Mouse (Mus musculus) intestine, postnatal 0 days (tissue): ENCODE measurements at regions not wholly inside any gene's neighbourhood (a gene's known extent, or its start where the extent isn't known, plus 50 kb on each side); places are given as distances from the start of the nearest gene placed in this dataset.

ENCODE experiments used
- ATAC-seq: fragments of 200-750 bp; cut with Nextera tagmentation; 2 replicates; pipeline ENCODE4 v1.8.0; 2017; ENCODE audit warnings: mild to moderate bottlenecking, moderate TSS enrichment, moderate library complexity
- H3K27ac ChIP-seq: fragments of 300-500 bp; sonication (generic); 2 replicates; pipeline ENCODE4 v1.5.1; 2014; ENCODE audit warnings: mild to moderate bottlenecking, low read depth, low read length, moderate library complexity
- H3K27me3 ChIP-seq: fragments of 300-500 bp; sonication (generic); replicated peaks from 2 replicates; pipeline ENCODE4 v1.6.1; 2014; ENCODE audit warnings: low read length, mixed read lengths; ENCODE audit not compliant: control insufficient read depth, insufficient read depth
- H3K36me3 ChIP-seq: fragments of 300-500 bp; sonication (generic); 2 replicates; pipeline ENCODE4 v1.6.1; 2014; ENCODE audit warnings: mild to moderate bottlenecking, moderate library complexity; ENCODE audit not compliant: control insufficient read depth, insufficient read depth
- H3K4me1 ChIP-seq: fragments of 300-500 bp; sonication (generic); replicated peaks from 2 replicates; pipeline ENCODE4 v1.6.1; 2014; ENCODE audit warnings: antibody characterized with exemption, low read length, mixed read lengths; ENCODE audit not compliant: control insufficient read depth, insufficient read depth
- H3K4me2 ChIP-seq: fragments of 300-500 bp; sonication (generic); replicated peaks from 2 replicates; pipeline ENCODE4 v1.6.1; 2014; ENCODE audit warnings: low read depth, mild to moderate bottlenecking, moderate library complexity
- H3K4me3 ChIP-seq: fragments of 300-500 bp; sonication (generic); 2 replicates; pipeline ENCODE4 v1.5.1; 2014; ENCODE audit warnings: low read depth, low read length
- H3K9ac ChIP-seq: fragments of 300-500 bp; sonication (generic); 2 replicates; pipeline ENCODE4 v1.6.1; 2014; ENCODE audit warnings: mild to moderate bottlenecking, low read depth, low read length
- H3K9me3 ChIP-seq: fragments of 300-500 bp; sonication (generic); 2 replicates; pipeline ENCODE4 v1.6.1; 2016; ENCODE audit warnings: mixed run types; ENCODE audit not compliant: control insufficient read depth
- CTCF ChIP-seq: sonication (generic); IDR thresholded peaks from 2 replicates; pipeline ENCODE4 v1.5.1; 2016; ENCODE audit warnings: low read depth, mild to moderate bottlenecking, control low read depth, antibody characterized with exemption, moderate library complexity
- WGBS: fragments of 180-500 bp; shearing (Covaris S2); extraction: QIAGEN DNeasy Blood & Tissue Kit; methylation state at CpG from one replicate; pipeline ENCODE4 v1.1.7; 2014; 5-methylcytosine and 5-hydroxymethylcytosine counted together

DNA sequence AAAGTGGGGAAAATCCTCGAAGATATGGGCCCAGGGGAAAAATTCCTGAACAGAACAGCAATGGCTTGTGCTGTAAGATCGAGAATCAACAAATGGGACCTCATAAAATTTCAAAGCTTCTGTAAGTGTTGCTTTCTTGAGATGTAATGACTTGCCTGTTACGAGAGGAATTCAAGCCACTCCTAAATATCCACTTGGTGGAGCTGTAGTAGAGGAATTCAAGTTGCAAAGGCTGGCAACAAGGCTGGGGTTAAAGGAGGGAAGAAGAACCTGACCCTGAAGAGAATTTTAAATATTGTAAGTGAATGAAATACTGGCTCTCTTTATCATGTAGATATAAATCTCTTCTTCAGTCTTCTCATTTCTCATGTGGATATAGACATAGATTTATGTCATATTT, 306.8 kb upstream of the Tenm4 start:
- Histone ChIP-seq H3K27me3 (no peaks in the 10 kb centered on the region), H3K4me3 (no peak overlapping the region), H3K4me2 (no peak overlapping the region), H3K27ac (no peak overlapping the region), H3K4me1 (no peaks in the 10 kb centered on the region), H3K36me3 (no peaks in the 10 kb centered on the region), H3K9ac (no peak overlapping the region), H3K9me3 (no peaks in the 10 kb centered on the region)
- TF ChIP-seq CTCF = no peak
- ATAC-seq = no peak
- 29% methylated on average over 3 of the region's 3 CpGs for WGBS

GRCm38 (mm10) chr7:95865270-95865669, 305.8 kb upstream of the Tenm4 start:
- no peaks in the 10 kb centered on the region for H3K4me1 ChIP-seq
- H3K36me3 ChIP-seq = no peaks in the 10 kb centered on the region
- no peak overlapping the region for H3K4me2 ChIP-seq
- H3K4me3 ChIP-seq = no peak overlapping the region
- H3K9ac ChIP-seq = no peak overlapping the region
- H3K27me3 ChIP-seq = no peaks in the 10 kb centered on the region
- no peak for TF ChIP-seq CTCF
- H3K9me3 ChIP-seq = no peaks in the 10 kb centered on the region
- no peak for ATAC-seq
- WGBS = 62% methylated on average over 3 of the region's 3 CpGs
- no peak overlapping the region for H3K27ac ChIP-seq

DNA sequence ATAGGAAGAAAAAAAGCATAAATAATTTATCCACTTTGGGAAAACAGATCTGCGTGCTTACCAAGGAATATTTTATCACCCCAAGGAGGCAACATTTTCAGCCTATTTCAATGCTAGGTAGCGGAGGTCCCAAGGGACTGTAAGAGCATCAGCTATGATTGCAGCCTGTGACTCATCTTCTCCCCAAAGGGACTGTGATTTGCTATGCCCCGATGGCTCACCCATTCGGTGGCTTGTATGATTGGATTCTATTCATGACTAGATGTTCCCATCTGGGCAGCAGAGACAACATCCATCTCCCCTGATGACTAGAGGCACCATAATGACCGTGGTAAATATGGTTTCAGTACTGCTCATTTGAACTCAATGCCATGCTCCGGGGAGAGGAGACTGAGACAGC, 302.3 kb upstream of the Tenm4 start:
- Histone ChIP-seq H3K9ac (no peak overlapping the region), H3K4me1 (no peaks in the 10 kb centered on the region), H3K27me3 (no peaks in the 10 kb centered on the region), H3K4me2 (no peak overlapping the region), H3K4me3 (no peak overlapping the region), H3K9me3 (no peaks in the 10 kb centered on the region), H3K36me3 (no peaks in the 10 kb centered on the region), H3K27ac (no peak overlapping the region)
- 87% methylated on average over 6 of the region's 6 CpGs for WGBS
- no peak for TF ChIP-seq CTCF
- ATAC-seq = no peak

- H3K4me3 ChIP-seq = no peak overlapping the region
- WGBS = 72% methylated on average over 3 of the region's 3 CpGs
- no peak overlapping the region for H3K4me2 ChIP-seq
- H3K9ac ChIP-seq = no peak overlapping the region
- no peaks in the 10 kb centered on the region for H3K9me3 ChIP-seq
- TF ChIP-seq CTCF = no peak
- no peak overlapping the region for H3K27ac ChIP-seq
- H3K27me3 ChIP-seq = no peaks in the 10 kb centered on the region
- no peak for ATAC-seq
- H3K4me1 ChIP-seq = no peaks in the 10 kb centered on the region
- H3K36me3 ChIP-seq = no peaks in the 10 kb centered on the region
Measured at GRCm38 (mm10) chr7:95880576-95881267, 290.3 kb upstream of the Tenm4 start.

DNA sequence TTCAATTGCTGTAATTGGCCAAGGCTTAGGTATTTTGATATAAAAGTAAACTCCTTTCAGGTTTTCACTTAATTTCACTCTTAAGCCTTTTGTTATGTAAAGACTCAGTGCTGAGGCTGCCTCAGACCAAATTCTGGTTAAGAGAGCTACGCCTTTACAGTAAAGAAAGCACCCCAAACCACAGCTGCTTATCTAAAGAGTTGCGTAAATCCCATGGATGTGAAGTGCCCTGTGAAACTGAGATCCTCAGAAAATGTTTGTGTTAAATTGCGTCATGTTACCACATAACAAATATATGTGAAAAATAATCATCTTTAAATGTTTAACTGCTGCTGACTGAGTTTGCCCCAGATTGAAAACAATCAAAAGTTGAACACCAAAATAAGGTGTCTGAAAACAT, 269.5 kb upstream of the Tenm4 start:
- Histone ChIP-seq H3K4me2 (no peak overlapping the region), H3K4me1 (no peaks in the 10 kb centered on the region), H3K9ac (no peak overlapping the region), H3K4me3 (no peak overlapping the region), H3K36me3 (no peaks in the 10 kb centered on the region), H3K9me3 (no peaks in the 10 kb centered on the region), H3K27ac (no peak overlapping the region), H3K27me3 (no peaks in the 10 kb centered on the region)
- ATAC-seq = no peak
- 55% methylated on average over 3 of the region's 3 CpGs for WGBS
- no peak for TF ChIP-seq CTCF

DNA sequence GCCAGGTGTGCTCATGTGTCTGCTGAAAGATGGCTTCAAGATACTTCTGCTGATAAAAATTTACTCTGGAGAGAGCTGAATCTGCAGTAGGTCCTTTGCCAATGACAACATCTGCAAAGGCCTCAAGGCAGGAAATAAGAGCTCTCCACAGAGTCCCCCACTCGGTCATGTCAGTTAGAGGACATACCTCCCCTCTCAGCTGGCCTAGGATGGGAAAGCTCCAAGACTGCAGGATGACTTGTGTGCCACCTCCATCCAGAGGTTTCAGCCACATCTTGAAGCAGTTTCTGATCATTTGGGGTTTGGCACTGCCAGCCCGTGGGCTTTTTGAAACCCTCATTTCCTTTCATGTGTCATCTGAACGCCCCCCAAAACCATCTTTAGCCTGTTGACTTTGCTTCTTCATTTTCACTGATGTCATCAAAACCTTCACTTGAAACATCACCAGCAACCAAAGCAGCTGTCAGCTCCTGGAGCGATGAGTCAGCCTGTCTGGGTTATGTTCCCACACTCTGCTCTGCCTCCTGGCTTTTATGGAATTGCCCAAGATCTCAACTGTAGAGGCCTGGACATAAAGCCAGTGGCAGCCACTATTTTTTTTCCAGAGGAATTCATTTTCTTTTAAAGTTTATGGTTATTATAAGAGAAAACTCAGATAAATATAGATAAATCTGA, 256.5 kb upstream of the Tenm4 start:
- no peaks in the 10 kb centered on the region for H3K36me3 ChIP-seq
- no peaks in the 10 kb centered on the region for H3K9me3 ChIP-seq
- WGBS = 71% methylated on average over 4 of the region's 4 CpGs
- no peaks in the 10 kb centered on the region for H3K4me1 ChIP-seq
- H3K9ac ChIP-seq = no peak overlapping the region
- no peak for ATAC-seq
- H3K4me2 ChIP-seq = no peak overlapping the region
- H3K27ac ChIP-seq = no peak overlapping the region
- TF ChIP-seq CTCF = no peak
- H3K27me3 ChIP-seq = no peaks in the 10 kb centered on the region
- H3K4me3 ChIP-seq = no peak overlapping the region
